Mouse (Mus musculus): ENCODE data around the gene Rcc1l. TPM values are rescaled to one million over a fixed set of nuclear protein-coding genes. Genes with fewer than 3 reads are reported as not detected.

The Rcc1l gene
- polyA plus RNA-seq, 1 experiment from 2014 or later: 17.6 TPM

DNA sequence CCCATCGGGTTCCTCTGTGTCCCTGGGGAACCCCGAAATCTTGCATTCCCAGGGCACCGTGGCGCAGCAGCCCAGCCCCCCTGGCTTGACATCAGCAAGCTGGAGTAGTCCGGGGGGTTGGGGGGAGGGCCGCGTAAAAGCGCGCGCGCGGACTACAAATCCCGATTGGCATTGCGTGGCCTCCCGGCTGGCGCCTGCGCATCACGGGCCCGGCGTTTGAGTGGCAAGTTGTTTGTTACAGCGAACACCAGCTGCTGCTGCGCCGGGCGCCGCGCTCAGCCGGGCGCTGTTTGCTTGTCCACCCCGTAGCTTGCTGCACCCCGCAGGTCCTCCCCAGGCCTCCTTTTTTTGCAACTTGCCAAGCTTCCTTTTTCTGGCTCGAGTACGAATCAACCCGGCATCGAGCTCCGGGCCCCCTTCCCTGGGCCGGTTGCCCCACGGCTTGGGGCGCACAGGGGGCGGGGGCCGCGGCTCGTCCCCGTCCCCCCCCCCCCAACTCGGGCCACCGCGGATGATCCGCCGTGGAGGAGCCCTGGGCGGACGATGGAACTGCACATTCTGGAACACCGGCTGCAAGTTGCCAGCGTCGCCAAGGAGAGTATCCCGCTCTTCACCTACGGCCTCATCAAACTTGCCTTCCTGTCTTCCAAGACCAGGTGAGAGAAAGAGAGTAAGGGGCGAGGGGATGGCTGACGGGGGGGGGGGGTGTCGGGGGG is 76.9 kb downstream of the Rcc1l start, which contains the start of gene Castor2:
Gene Castor2 (plus strand): TSS at position 216 of the 716 bp plus-strand sequence.
- TF ChIP-seq CTCF (IDR thresholded peaks at IDR 0.05; ENCODE audit: low read depth): no peak; the same call in 1 of the 2 replicates
- no peak for TF ChIP-seq EP300 (optimal IDR thresholded peaks at IDR 0.05)
- peak within 1 kb of the TSS; percentile 84 for H3K9ac ChIP-seq (ENCODE audit: low read length)
- H3K4me2 ChIP-seq (replicated peaks; ENCODE audit: low read depth): peak within 1 kb of the TSS; percentile 99
- peak within 1 kb of the TSS; percentile 75 for H3K4me3 ChIP-seq (ENCODE audit: low read depth, low read length)
- WGBS: under 1% methylated on average over 53 of the region's 58 CpGs
- no peaks in the 10 kb centered on the region for H3K36me3 ChIP-seq (ENCODE audit: control insufficient read depth, insufficient read depth, low read length)
- no peaks in the 10 kb centered on the region for H3K9me3 ChIP-seq (ENCODE audit: control insufficient read depth, low read length)
- H3K4me1 ChIP-seq (replicated peaks; ENCODE audit: control insufficient read depth, insufficient read depth): peaks cover 2% of the 10 kb centered on the region; the same call in 1 of the 2 replicates
- H3K27me3 ChIP-seq (ENCODE audit: control insufficient read depth, insufficient read depth, low read length): no peaks in the 10 kb centered on the region
- H3K27ac ChIP-seq (replicated peaks): peak within 1 kb of the TSS; percentile 69; the same call in 1 of the 2 replicates
- peak; percentile 88 for ATAC-seq (ENCODE audit: low FRiP score, low TSS enrichment)
- peak; percentile 92 for DNase-seq (ENCODE audit: low spot score)

DNA sequence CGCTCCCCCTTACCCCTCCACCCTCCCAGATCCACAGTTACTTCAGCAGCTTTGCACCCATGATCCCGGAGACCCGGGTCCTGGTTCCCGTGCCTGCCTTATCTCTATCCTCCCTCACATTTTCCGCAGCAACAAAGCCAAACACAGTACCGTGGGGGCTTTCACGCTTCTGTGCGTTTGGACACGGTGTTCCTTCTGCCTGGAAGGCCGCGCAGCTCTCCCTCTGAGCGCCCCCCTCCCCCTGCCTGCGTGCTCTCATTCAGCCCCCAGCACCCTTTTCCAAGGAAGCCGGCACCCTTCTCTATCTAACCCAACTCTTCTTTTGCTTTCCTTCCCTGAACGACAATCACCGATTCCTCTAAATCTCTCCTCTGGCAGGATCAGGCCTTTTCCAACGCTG is 77.6 kb downstream of the Rcc1l start:
- DNase-seq (ENCODE audit: low spot score): peak; percentile 22
- no peaks in the 10 kb centered on the region for H3K27me3 ChIP-seq (ENCODE audit: control insufficient read depth, insufficient read depth, low read length)
- no peaks in the 10 kb centered on the region for H3K36me3 ChIP-seq (ENCODE audit: control insufficient read depth, insufficient read depth, low read length)
- no peaks in the 10 kb centered on the region for H3K9me3 ChIP-seq (ENCODE audit: control insufficient read depth, low read length)
- H3K4me1 ChIP-seq (replicated peaks; ENCODE audit: control insufficient read depth, insufficient read depth): peaks cover 2% of the 10 kb centered on the region; the same call in 1 of the 2 replicates
- no peak for TF ChIP-seq EP300 (optimal IDR thresholded peaks at IDR 0.05)
- no peak for TF ChIP-seq CTCF (IDR thresholded peaks at IDR 0.05; ENCODE audit: low read depth)
- peak overlapping the region; percentile 75 for H3K4me3 ChIP-seq (ENCODE audit: low read depth, low read length)
- peak overlapping the region; percentile 99 for H3K4me2 ChIP-seq (replicated peaks; ENCODE audit: low read depth)
- peak overlapping the region; percentile 45; the same call in 1 of the 2 replicates for H3K27ac ChIP-seq (replicated peaks)
- under 1% methylated on average over 17 of the region's 17 CpGs for WGBS
- peak overlapping the region; percentile 84 for H3K9ac ChIP-seq (ENCODE audit: low read length)
- peak; percentile 22; the same call in 1 of the 2 replicates for ATAC-seq (ENCODE audit: low FRiP score, low TSS enrichment)

DNA sequence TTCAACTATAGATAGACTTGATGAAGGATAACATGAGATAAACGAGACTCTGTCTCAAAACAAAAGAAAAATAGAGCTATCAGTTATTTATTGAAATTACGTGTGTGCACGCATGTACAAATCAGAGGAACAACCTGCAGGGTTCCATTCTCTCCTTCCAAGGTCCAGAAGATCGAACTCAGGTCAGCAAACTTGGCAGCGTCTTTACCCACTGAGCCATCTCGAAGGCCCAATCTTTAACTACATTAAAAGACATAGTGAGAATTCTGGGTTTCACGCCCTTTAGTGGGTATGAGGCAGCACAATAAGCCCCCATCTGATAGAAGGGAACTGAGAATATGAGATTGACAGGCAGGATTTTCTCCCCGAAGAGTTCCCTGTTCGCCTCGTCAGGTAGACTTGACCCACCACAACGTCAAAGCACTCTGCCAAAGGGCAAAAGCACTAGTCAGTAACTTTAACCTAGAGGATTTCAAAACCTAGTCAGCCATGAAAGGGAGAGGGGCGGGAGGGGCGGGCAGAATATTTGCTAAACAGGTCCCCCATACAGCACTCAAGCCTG is 78.2 kb downstream of the Rcc1l start:
- peak overlapping the region; percentile 84; the same call in 1 of the 2 replicates for H3K9ac ChIP-seq (ENCODE audit: low read length)
- peak overlapping the region; percentile 99 for H3K4me2 ChIP-seq (replicated peaks; ENCODE audit: low read depth)
- no peaks in the 10 kb centered on the region for H3K36me3 ChIP-seq (ENCODE audit: control insufficient read depth, insufficient read depth, low read length)
- H3K4me3 ChIP-seq (ENCODE audit: low read depth, low read length): peak overlapping the region; percentile 75
- no peak for ATAC-seq (ENCODE audit: low FRiP score, low TSS enrichment)
- no peak for DNase-seq (ENCODE audit: low spot score)
- H3K27ac ChIP-seq (replicated peaks): no peak overlapping the region
- H3K27me3 ChIP-seq (ENCODE audit: control insufficient read depth, insufficient read depth, low read length): no peaks in the 10 kb centered on the region
- 52% methylated on average over 13 of the region's 13 CpGs for WGBS
- TF ChIP-seq EP300 (optimal IDR thresholded peaks at IDR 0.05) (no peak), CTCF (IDR thresholded peaks at IDR 0.05; ENCODE audit: low read depth) (no peak)
- H3K9me3 ChIP-seq (ENCODE audit: control insufficient read depth, low read length): no peaks in the 10 kb centered on the region
- peaks cover 2% of the 10 kb centered on the region; the same call in 1 of the 2 replicates for H3K4me1 ChIP-seq (replicated peaks; ENCODE audit: control insufficient read depth, insufficient read depth)

Other genes with a start within 250 kb of the Rcc1l start
- gene Castor2, start 77.1 kb downstream of the Rcc1l start, polyA plus RNA-seq (2015; fragmentation: Nextera tagmentation; extraction: Ambion mirVana): 3.8 and 4.0 TPM in 2 replicates
- 3.2 and 3.7 TPM in 2 replicates for gene Gtf2ird2, start 7.2 kb upstream of the Rcc1l start, polyA plus RNA-seq (2015; fragmentation: Nextera tagmentation; extraction: Ambion mirVana)
- gene Ncf1, start 52.9 kb upstream of the Rcc1l start, polyA plus RNA-seq (2015; fragmentation: Nextera tagmentation; extraction: Ambion mirVana): 2.2 and 2.4 TPM in 2 replicates
- gene Gtf2i, start 138.0 kb upstream of the Rcc1l start, polyA plus RNA-seq (2015; fragmentation: Nextera tagmentation; extraction: Ambion mirVana): 63.0 and 81.9 TPM in 2 replicates